Mouse (Mus musculus): ENCODE data around the gene Dync2h1. TPM values are rescaled to one million over a fixed set of nuclear protein-coding genes. Genes with fewer than 3 reads are reported as not detected.
"Not testable (repeated sequence)": the region's sequence is repeated elsewhere in the genome, so short reads cannot be mapped to it uniquely, and the experiment has no call there.

Dync2h1 gene
- total RNA-seq, 2 experiments from 2014 or later: 4.3 to 4.9 TPM

DNA sequence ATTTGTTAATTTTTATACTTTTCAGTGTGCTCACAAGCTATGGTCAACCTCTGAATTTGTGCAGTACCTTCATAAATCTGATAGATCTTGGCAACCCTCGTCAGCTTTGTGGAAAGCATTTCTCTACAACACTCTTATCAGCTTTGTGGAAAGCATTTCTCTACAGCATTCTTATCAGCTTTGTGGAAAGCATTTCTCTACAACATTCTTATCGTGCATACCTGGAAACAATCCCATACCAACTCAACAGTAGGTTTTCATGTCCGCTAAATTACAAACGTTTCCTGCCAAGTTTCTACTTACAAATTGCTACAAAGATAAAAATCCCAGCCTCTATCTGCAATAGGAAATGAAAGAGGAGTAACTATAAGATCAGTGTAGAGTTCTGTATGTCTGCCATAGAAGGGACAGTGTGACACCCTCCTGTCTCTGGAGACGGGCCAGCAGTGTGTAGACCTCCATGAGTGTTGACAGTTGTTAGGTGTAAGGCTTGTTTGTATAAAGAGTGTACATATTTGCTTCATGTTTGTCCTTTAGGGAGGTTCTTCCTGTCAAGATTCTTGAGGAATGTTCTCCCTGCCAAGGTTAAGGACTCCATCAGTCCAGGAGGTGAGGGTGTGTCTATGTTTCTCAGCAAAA lies 141.5 kb downstream of the Dync2h1 start:
- ATAC-seq (replicated peaks; ENCODE audit: low FRiP score, low TSS enrichment, poor library complexity, severe bottlenecking): no peak

DNA sequence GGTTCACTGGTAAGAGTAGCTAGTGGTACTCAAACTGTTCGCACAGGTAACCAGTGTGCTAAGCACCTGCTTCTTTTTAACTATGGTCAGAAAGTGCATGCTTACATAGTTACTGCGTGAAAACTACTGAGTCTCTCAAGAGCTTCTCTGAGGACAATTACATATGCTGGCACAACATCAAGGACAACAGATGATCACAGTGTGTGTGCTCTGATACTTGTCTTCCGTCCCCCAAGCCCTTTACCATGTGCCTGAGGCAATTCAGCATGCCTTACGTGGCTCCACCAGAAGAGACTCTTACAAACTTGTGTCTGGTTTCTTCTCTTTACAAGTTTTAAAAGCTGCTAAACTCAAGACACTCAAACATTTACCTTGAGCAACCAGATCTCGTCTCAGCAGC lies 143.0 kb downstream of the Dync2h1 start:
- no peak for ATAC-seq (replicated peaks; ENCODE audit: low FRiP score, low TSS enrichment, poor library complexity, severe bottlenecking)

DNA sequence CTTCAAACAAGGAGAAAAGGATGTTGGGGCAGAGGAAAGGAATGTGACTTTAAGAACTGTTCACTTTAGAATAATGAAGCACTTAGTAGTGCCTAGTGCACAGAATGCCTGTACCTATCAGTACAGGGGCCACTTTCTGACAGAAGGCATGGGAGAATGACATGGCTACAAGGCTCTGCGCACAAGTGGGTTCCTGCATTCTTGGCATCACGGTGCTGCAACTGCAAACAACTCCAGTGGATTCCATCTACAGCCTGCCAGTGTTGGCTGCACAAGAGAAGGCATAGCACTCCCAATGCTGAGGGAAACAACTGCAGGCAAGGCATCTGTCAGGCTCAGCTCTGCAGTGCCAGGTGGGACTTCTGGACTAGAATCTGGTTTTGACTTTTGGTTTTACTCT lies 151.7 kb downstream of the Dync2h1 start:
- ATAC-seq (replicated peaks; ENCODE audit: low FRiP score, low TSS enrichment, poor library complexity, severe bottlenecking): no peak

DNA sequence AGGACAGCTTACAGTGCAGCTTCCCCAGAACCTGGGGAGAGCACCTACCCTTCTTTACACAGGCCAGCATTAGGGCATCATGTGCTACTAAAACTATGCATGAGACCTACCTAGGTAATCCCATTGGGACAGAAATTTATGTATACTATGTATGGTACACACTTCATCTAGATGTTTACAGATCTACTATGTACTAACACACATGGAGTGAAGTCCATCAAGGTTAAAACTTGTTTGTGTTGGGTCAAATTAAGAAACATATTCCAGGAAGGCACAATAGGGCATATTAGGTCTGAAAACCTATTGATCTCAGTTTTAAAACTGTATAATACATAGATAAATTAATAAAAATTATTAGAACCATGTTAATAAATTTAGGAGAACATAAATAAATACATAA lies 168.6 kb downstream of the Dync2h1 start:
- no peak for ATAC-seq (replicated peaks; ENCODE audit: low FRiP score, low TSS enrichment, poor library complexity, severe bottlenecking)

DNA sequence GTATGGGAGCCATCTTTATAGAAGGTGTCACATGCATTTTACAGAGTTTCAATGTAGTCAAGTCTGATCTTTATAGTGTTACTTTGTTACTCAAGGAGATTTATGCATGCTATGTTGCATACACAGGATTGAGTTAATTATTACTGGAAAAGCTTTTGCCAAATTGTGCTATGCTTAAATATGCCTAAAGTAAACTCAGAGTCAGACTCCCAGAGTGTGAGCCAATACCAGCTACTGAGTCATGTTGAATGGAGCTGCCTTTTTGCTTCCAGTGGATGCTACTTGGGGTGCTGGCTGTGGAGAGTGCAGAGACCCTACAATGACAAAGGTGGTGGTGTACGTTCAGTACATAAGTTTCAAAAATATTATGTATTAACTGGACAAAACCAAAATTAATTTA lies 169.5 kb downstream of the Dync2h1 start:
- ATAC-seq (replicated peaks; ENCODE audit: low FRiP score, low TSS enrichment, poor library complexity, severe bottlenecking): no peak

DNA sequence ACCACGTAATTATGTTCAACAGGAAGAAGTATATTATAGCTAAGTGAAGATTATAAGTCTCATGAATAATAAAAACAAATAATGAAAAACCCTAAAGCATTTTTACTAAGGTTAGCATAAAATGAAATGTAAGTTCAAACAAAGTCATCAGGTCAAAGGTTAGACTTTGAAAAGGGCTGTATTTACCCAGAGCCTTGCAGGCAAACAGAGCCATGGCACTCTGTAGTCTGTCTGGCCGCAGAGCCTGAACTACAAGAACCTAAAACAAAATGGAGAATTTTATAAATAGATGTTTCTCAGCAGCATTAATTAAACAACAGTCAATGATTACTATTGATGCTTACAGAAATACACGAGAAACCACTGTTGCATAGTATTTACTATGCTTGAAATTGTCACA lies 174.5 kb downstream of the Dync2h1 start:
- ATAC-seq (replicated peaks; ENCODE audit: low FRiP score, low TSS enrichment, poor library complexity, severe bottlenecking): no peak

DNA sequence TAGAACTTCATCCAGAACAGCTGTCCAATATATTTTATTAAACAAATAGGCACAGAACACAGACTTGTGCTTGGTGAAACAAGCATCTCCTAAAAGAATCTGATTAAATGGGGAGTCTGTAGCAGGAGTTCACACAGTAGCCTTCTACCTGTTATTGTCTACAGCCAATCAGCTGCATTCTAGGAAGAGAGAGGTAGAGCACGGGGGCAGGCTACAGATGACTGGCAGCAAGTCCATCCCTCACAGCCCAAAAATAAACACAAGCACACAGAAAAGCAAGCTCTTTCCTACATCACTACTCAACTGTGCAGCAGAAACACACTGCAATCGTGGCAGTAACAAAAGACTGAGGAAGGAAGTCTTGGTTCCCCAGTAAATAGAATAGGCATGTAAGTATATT lies 189.4 kb downstream of the Dync2h1 start:
- ATAC-seq (replicated peaks; ENCODE audit: low FRiP score, low TSS enrichment, poor library complexity, severe bottlenecking): no peak

DNA sequence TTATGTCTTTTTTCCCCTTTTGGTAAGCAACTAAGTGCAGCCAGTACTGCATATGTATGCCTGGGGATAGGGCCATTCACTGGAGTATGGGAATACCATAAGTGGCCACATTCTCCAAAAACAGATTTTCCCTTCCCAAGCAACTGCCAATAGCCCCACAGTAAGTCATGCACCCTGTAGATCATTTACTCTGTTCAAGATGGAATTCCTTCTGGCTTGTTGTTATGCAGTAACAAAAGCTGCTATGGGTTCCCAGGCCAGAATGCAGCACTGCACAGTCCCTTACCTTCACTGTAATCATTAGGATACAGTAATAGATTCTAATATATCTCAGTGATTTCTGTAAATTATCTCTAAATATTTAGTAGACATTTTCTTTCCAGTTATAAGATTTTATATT lies 190.0 kb downstream of the Dync2h1 start:
- ATAC-seq (replicated peaks; ENCODE audit: low FRiP score, low TSS enrichment, poor library complexity, severe bottlenecking): no peak

DNA sequence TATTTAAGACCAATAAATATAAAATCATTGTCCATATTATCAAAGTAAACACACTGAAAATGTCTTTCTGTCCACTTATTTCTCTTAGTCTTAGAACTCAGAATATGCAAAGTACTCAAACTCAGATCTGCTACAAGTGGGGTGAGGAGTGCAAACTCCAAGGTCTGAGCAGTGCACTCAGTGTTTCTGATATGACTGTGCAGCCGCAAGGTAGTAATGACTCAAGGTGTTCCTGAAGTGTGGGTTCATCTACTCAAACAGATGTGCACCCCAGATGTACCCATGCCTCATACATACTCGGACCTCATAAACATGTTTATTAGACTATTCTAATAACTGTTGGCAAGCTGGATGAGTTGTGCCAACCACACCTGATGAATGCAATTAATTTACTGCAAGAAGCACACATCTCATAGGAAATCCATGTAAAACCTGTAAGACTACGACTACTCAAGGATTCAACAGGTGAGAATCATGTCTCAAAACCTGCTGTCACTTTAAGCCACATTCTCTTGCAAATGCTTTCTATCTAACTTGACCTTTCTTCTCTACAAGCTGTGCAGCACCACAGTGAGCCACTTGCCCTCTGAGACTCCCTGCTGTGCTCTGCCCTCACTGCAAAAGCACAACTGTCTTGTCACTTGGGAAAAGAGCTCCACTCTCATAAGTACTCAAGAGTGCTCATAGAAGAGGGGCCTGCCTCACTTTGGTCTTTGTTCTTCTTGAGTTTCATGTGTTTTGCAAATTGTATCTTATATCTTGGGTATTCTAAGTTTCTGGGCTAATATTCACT lies 195.2 kb downstream of the Dync2h1 start:
- ATAC-seq (replicated peaks; ENCODE audit: low FRiP score, low TSS enrichment, poor library complexity, severe bottlenecking): no peak

DNA sequence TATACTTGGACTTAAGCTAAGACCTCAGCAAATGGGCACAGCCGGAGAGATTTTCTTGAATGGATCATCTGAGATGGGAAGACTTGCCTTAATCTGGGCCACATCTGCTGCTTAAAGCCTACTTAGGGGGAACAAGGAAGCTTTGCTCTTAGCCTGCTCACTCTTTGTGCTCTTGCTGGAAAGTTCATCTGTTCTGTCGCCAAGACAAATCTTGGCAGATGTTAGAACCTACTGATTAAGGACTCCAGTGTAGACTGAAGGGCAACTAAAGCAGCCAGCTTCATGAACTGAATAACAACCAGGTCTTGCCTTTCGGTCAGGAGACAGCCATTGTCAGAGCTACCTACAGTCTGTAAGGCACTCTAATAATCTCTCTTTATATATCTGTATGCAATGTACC lies 198.1 kb downstream of the Dync2h1 start:
- no peak for ATAC-seq (replicated peaks; ENCODE audit: low FRiP score, low TSS enrichment, poor library complexity, severe bottlenecking)

DNA sequence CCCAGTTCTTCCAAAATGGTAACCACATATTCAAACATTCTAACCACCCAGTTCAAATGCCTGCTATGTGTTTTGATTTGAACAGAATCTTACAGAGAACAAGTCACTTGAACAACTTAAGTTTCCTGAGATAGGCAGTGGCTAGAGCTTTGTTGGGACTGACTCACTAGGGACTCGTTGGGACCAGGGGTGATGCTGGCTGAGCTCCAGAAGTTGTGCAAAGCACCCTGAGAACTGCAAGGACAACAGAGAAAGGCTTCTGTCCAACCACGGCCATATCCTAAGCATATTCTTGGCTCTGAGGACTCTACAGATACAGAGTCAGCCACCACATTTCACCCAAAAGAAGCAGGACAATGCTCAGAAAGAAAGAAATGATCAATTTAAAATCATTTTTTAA lies 215.1 kb downstream of the Dync2h1 start:
- ATAC-seq (replicated peaks; ENCODE audit: low FRiP score, low TSS enrichment, poor library complexity, severe bottlenecking): no peak

DNA sequence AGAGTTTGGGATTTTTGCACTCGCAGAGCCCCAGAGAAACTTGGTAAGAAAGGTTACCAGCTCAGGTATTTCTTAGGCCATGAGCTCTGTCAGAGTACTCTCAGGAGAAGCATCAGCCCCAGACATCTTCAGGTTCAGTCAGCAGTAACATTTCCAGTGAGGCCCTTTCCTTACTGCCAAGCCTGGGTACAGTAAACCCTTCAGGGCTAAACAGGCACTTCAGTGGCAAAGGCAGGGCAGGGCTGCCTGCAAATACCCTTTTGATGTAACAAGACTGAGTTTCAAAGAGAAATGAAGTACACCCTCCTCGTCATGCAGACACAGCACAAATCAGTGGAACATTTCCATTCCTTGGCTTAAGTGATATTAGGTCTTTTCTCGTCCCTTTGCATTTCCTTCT lies 219.2 kb downstream of the Dync2h1 start:
- no peak for ATAC-seq (replicated peaks; ENCODE audit: low FRiP score, low TSS enrichment, poor library complexity, severe bottlenecking)

DNA sequence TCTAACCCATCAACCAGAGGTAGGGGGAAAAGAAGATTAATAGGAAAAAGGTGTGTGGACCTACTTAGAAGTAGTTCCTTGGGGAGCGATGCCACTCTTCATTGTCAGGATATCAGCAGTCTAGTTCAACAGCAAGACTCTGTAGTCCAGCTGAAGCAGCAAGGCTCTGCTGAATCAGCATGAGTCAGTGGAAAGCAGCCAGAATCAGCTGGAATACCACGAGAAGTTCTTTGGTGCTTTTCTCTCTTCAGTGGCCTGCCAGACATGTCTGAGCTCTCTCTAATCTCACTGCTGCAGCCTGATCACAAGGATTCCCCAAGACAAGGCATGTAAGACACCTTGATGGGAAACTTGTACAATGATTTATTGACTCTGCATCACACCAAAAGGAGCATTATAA lies 225.9 kb downstream of the Dync2h1 start:
- no peak for ATAC-seq (replicated peaks; ENCODE audit: low FRiP score, low TSS enrichment, poor library complexity, severe bottlenecking)

DNA sequence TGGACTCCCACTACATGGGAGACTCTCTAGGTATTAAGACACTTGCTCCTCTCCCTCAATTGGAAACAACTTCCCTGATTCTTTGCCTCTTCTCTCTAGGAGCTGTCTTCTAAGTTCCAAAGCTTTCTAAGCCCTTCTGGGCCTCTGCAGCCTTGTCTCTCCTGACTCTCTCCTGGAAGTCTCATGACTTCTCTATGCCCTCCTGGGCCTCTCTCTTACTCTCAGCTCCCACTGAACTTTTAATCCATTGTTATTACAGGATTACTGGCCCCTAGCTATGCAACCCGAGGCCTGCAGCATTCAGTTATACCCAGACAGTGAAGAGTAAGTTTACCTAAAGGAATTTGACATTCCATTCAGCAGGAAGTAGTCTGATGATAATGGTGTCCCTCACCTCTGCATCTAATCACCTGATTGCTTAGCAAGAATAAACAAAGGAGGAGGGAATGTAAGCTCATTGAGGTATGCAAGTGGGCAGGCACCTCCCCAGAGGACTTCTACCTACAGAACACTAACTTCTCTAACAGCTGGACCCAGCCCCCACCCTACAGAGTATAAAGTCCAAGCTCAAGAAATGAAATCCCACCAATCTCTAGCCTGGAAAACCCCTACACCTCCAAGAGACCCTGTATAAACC lies 256.7 kb downstream of the Dync2h1 start:
- ATAC-seq (replicated peaks; ENCODE audit: low FRiP score, low TSS enrichment, poor library complexity, severe bottlenecking): no peak

DNA sequence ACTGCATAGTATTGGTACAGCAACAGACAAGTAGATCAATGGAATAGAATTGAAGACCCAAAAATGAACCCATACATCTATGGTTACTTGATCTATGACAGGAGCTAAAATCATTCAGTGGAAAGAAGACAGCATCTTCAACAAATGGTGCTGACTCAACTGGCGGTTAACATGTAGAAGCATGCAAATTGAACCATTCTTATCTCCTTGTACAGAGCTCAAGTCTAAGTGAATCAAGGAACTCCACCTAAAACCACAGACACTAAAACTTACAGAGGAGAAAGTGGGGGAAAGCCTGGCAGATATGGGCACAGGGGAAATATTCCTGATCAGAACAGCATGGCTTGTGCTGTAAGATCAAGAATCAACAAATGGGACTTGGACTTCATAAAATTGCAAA lies 270.8 kb downstream of the Dync2h1 start:
- ATAC-seq (replicated peaks; ENCODE audit: low FRiP score, low TSS enrichment, poor library complexity, severe bottlenecking): no peak

DNA sequence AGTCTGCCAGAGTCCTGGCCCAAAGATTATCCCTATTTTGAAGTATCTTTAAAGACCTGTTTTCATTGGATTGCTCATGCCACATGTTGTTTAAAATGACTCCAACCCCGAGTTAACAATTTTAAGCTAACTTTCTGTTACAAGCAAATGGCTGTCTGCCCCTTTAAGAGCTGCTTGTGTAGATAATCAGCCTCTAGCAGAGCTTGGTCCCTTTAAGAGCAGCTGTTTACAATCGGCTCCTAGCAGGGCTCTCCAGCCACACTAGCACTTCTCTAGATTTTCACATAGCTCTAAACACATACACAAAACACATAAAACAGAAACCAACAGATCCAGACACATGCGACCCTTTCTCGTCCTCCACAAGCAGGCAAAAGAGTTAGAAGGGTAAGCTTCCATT lies 273.7 kb downstream of the Dync2h1 start:
- ATAC-seq (replicated peaks; ENCODE audit: low FRiP score, low TSS enrichment, poor library complexity, severe bottlenecking): not testable (repeated sequence)

DNA sequence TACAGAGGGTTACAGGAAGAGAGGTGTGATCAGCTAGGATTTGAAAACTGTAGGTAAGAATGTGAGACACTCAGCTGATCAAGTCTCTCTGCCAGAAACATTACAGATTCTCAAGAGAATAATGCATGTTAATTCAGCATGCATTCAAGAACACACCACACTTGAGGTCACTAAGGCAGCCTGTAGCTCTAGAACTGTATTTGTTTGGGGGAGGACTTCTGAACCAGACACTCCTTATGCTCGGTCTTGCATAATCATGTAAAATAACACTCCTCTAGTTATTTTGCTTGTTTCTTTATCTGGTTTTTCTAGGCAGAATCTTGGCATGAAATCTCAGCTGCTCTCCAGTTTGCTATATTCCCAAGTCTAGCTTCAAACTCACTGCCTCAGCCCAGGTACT lies 282.6 kb downstream of the Dync2h1 start:
- ATAC-seq (replicated peaks; ENCODE audit: low FRiP score, low TSS enrichment, poor library complexity, severe bottlenecking): no peak

DNA sequence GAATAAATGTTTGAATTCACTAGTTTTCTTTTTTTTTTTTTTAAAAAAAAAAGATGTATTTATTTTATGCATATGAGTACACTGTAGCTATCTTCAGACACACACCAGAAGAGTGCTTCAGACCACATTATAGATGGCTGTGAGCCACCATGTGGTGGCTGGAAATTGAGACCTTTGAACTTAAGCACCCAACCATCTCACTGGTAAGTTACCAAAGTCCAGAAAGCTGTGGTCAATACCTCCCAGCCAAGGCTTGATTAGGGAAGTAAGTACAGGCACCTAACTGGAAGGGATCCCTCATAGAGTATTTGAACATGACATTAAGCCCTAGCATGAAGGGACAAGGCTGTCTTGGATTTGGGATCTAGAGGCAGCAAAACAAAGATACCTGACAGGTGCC lies 292.9 kb downstream of the Dync2h1 start:
- ATAC-seq (replicated peaks; ENCODE audit: low FRiP score, low TSS enrichment, poor library complexity, severe bottlenecking): no peak

DNA sequence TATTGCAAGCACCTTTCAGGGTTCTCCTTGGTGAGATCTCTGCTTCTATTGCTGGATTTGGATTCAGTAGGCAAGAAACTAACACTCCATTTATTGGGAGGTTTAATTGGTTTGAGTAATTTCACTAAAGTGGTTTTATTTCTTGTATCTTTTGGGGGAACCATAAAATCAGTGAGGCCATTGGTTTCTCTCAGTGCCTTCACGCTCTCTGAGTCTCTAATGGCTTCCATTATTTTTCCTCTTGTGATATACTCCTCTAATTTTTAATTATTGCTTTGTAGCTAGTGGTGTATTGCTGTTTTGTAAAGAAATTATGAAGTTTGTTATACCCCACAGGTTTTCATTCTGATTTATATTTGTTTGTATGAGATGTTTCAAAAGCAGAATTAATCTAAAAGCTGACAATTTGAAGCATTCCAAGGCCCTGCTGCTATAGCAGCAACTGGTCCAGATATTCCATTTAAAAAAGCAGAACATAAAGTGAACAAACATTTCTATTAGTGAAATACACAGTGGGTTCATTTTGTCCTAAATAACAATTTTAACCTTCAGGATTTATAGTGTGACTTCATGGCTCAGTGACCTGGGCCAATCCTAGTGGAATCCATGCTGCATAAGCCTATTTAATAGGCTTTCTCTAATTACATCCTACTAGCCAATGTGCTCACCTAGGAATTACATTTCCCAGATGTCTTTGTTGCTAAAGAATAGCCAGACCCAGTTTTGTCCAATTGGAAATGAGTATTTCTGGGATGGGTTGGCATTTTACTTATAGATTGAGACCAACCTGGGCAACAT lies 302.9 kb downstream of the Dync2h1 start:
- no peak for ATAC-seq (replicated peaks; ENCODE audit: low FRiP score, low TSS enrichment, poor library complexity, severe bottlenecking)

All from megakaryocyte-erythroid progenitor cell, adult 5-6 weeks (primary cell).